Mouse (Mus musculus): ENCODE data around the gene Pxylp1. TPM values are rescaled to one million over a fixed set of nuclear protein-coding genes. Genes with fewer than 3 reads are reported as not detected.

The Pxylp1 gene
- polyA plus RNA-seq, 1 experiment, result 7.5 TPM

DNA sequence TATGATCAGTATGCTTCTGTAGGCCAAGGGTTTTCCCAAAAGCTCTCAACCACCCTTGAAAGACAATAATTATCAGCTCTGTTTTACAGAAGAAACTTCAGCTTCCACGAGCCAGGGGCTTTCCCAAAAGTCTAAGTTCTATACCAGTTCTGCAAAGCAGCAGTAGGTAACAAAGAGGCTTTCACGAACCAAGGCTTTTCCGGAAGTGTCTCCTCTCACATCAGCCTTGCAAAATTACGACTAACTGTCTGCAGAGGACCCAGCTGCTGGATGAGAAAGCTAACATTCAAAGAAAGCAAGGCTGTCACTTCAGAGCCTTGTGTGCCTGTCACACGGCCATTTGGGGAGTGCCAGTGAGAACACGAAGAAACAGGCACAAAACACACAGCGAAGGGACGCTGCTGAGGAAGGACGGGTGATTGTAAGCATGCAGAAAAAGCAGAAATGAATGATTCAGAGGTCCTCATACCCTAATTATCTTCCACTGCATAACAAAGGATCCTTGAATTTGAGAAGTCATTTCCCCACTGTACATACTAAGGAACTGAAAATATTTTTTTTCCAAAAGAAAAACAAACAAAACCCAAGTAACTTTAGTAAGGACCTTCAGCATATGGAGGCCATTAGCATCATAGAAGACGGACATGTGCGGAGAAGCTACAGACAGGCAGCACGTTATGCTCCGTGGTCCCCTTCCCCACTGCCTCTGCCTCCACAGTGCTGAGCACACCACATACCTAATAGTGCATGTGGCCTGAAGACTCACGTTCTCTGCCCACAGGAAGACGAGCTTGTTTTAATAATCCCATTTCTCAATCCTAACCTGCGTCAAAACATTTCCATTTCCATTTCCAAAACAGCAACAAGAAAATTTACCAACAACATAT lies 38.9 kb downstream of the Pxylp1 start:
- Histone ChIP-seq H3K27me3 (ENCODE audit: control insufficient read depth, insufficient read depth, insufficient read length) (no peaks in the 10 kb centered on the region), H3K79me2 (ENCODE audit: control insufficient read depth, insufficient read depth) (no peaks in the 10 kb centered on the region), H3K36me3 (ENCODE audit: control insufficient read depth, insufficient read depth) (no peaks in the 10 kb centered on the region), H3ac (ENCODE audit: control insufficient read depth, insufficient read length, low read depth) (no peak overlapping the region), H3K79me3 (ENCODE audit: low read depth) (no peaks in the 10 kb centered on the region), H3K4me3 (ENCODE audit: insufficient read depth, poor library complexity, severe bottlenecking) (no peak overlapping the region)
- TF ChIP-seq USF1 (IDR thresholded peaks at IDR 0.05; ENCODE audit: low read depth) (no peak), MAX (IDR thresholded peaks at IDR 0.05) (no peak), FOSL1 (IDR thresholded peaks at IDR 0.05; ENCODE audit: insufficient read depth, low read length, poor library complexity, severe bottlenecking) (no peak), MYOG (IDR thresholded peaks at IDR 0.05; ENCODE audit: control insufficient read depth, extremely low read depth, insufficient read length) (no peak), MYOD1 (IDR thresholded peaks at IDR 0.05; ENCODE audit: control insufficient read depth, insufficient read length, low read depth) (no peak), CTCF (IDR thresholded peaks at IDR 0.05; ENCODE audit: control insufficient read depth, insufficient read depth, insufficient read length) (no peak)

- H3K79me2 ChIP-seq (ENCODE audit: control insufficient read depth, insufficient read depth), result no peaks in the 10 kb centered on the region
- no peak for TF ChIP-seq MYOG (IDR thresholded peaks at IDR 0.05; ENCODE audit: control insufficient read depth, extremely low read depth, insufficient read length)
- TF ChIP-seq MYOD1 (IDR thresholded peaks at IDR 0.05; ENCODE audit: control insufficient read depth, insufficient read length, low read depth), result no peak
- TF ChIP-seq CEBPB (IDR thresholded peaks at IDR 0.05; ENCODE audit: low read depth), result no peak
- no peak for TF ChIP-seq FOSL1 (IDR thresholded peaks at IDR 0.05; ENCODE audit: insufficient read depth, low read length, poor library complexity, severe bottlenecking)
- no peak for TF ChIP-seq CTCF (IDR thresholded peaks at IDR 0.05; ENCODE audit: control insufficient read depth, insufficient read depth, insufficient read length)
- no peak for TF ChIP-seq MAX (IDR thresholded peaks at IDR 0.05)
- no peak for TF ChIP-seq USF1 (IDR thresholded peaks at IDR 0.05; ENCODE audit: low read depth)
- no peak overlapping the region for H3ac ChIP-seq (ENCODE audit: control insufficient read depth, insufficient read length, low read depth)
- H3K27me3 ChIP-seq (ENCODE audit: control insufficient read depth, insufficient read depth, insufficient read length), result no peaks in the 10 kb centered on the region
- no peaks in the 10 kb centered on the region for H3K79me3 ChIP-seq (ENCODE audit: low read depth)
- H3K36me3 ChIP-seq (ENCODE audit: control insufficient read depth, insufficient read depth), result no peaks in the 10 kb centered on the region
- H3K4me3 ChIP-seq (ENCODE audit: insufficient read depth, poor library complexity, severe bottlenecking), result no peak overlapping the region
Measured at GRCm38 (mm10) chr9:96851634-96852033, 40.8 kb downstream of the Pxylp1 start.

DNA sequence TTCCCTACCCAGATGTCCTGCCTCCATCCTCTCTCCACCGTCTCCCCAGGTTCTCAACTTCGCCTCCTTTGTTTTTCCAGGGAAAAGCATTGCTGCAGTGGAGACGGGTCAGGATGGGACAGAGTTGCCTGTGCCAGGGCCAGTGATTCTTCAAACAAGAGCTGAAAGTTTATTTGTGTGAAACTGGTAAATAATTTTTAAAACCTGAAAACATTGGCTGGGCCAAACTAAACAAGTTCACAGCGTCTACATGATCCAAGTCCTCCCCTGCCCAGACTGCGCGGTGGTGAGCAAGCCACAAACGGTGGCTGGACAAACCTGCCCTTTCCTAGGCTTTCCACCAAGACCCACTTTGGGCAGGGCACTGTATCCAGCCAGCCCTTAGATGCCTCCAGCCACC lies 41.4 kb downstream of the Pxylp1 start:
- Histone ChIP-seq H3K36me3 (ENCODE audit: control insufficient read depth, insufficient read depth) (no peaks in the 10 kb centered on the region), H3ac (ENCODE audit: control insufficient read depth, insufficient read length, low read depth) (no peak overlapping the region), H3K27me3 (ENCODE audit: control insufficient read depth, insufficient read depth, insufficient read length) (no peaks in the 10 kb centered on the region), H3K79me3 (ENCODE audit: low read depth) (no peaks in the 10 kb centered on the region), H3K79me2 (ENCODE audit: control insufficient read depth, insufficient read depth) (no peaks in the 10 kb centered on the region), H3K4me3 (ENCODE audit: insufficient read depth, poor library complexity, severe bottlenecking) (no peak overlapping the region)
- TF ChIP-seq USF1 (IDR thresholded peaks at IDR 0.05; ENCODE audit: low read depth), result no peak
- no peak for TF ChIP-seq CTCF (IDR thresholded peaks at IDR 0.05; ENCODE audit: control insufficient read depth, insufficient read depth, insufficient read length)
- TF ChIP-seq CEBPB (IDR thresholded peaks at IDR 0.05; ENCODE audit: low read depth), result no peak
- no peak for TF ChIP-seq FOSL1 (IDR thresholded peaks at IDR 0.05; ENCODE audit: insufficient read depth, low read length, poor library complexity, severe bottlenecking)
- TF ChIP-seq MYOG (IDR thresholded peaks at IDR 0.05; ENCODE audit: control insufficient read depth, extremely low read depth, insufficient read length), result no peak
- no peak for TF ChIP-seq MYOD1 (IDR thresholded peaks at IDR 0.05; ENCODE audit: control insufficient read depth, insufficient read length, low read depth)
- TF ChIP-seq MAX (IDR thresholded peaks at IDR 0.05), result no peak

GRCm38 (mm10) chr9:96849012-96849411 lies 43.5 kb downstream of the Pxylp1 start:
- Histone ChIP-seq H3K79me2 (ENCODE audit: control insufficient read depth, insufficient read depth) (no peaks in the 10 kb centered on the region), H3K79me3 (ENCODE audit: low read depth) (no peaks in the 10 kb centered on the region), H3K27me3 (ENCODE audit: control insufficient read depth, insufficient read depth, insufficient read length) (no peaks in the 10 kb centered on the region), H3ac (ENCODE audit: control insufficient read depth, insufficient read length, low read depth) (no peak overlapping the region), H3K36me3 (ENCODE audit: control insufficient read depth, insufficient read depth) (no peaks in the 10 kb centered on the region), H3K4me3 (ENCODE audit: insufficient read depth, poor library complexity, severe bottlenecking) (no peak overlapping the region)
- no peak for TF ChIP-seq MYOG (IDR thresholded peaks at IDR 0.05; ENCODE audit: control insufficient read depth, extremely low read depth, insufficient read length)
- no peak for TF ChIP-seq MYOD1 (IDR thresholded peaks at IDR 0.05; ENCODE audit: control insufficient read depth, insufficient read length, low read depth)
- no peak for TF ChIP-seq CTCF (IDR thresholded peaks at IDR 0.05; ENCODE audit: control insufficient read depth, insufficient read depth, insufficient read length)
- TF ChIP-seq USF1 (IDR thresholded peaks at IDR 0.05; ENCODE audit: low read depth), result no peak
- no peak for TF ChIP-seq CEBPB (IDR thresholded peaks at IDR 0.05; ENCODE audit: low read depth)
- TF ChIP-seq MAX (IDR thresholded peaks at IDR 0.05), result no peak
- no peak for TF ChIP-seq FOSL1 (IDR thresholded peaks at IDR 0.05; ENCODE audit: insufficient read depth, low read length, poor library complexity, severe bottlenecking)

GRCm38 (mm10) chr9:96846361-96846760 lies 46.1 kb downstream of the Pxylp1 start:
- Histone ChIP-seq H3K4me3 (ENCODE audit: insufficient read depth, poor library complexity, severe bottlenecking) (no peak overlapping the region), H3K79me2 (ENCODE audit: control insufficient read depth, insufficient read depth) (no peaks in the 10 kb centered on the region), H3K79me3 (ENCODE audit: low read depth) (no peaks in the 10 kb centered on the region), H3ac (ENCODE audit: control insufficient read depth, insufficient read length, low read depth) (no peak overlapping the region), H3K36me3 (ENCODE audit: control insufficient read depth, insufficient read depth) (no peaks in the 10 kb centered on the region), H3K27me3 (ENCODE audit: control insufficient read depth, insufficient read depth, insufficient read length) (no peaks in the 10 kb centered on the region)
- TF ChIP-seq MYOD1 (IDR thresholded peaks at IDR 0.05; ENCODE audit: control insufficient read depth, insufficient read length, low read depth), result no peak
- TF ChIP-seq MYOG (IDR thresholded peaks at IDR 0.05; ENCODE audit: control insufficient read depth, extremely low read depth, insufficient read length), result no peak
- no peak for TF ChIP-seq USF1 (IDR thresholded peaks at IDR 0.05; ENCODE audit: low read depth)
- no peak for TF ChIP-seq CTCF (IDR thresholded peaks at IDR 0.05; ENCODE audit: control insufficient read depth, insufficient read depth, insufficient read length)
- no peak for TF ChIP-seq CEBPB (IDR thresholded peaks at IDR 0.05; ENCODE audit: low read depth)
- TF ChIP-seq MAX (IDR thresholded peaks at IDR 0.05), result no peak
- TF ChIP-seq FOSL1 (IDR thresholded peaks at IDR 0.05; ENCODE audit: insufficient read depth, low read length, poor library complexity, severe bottlenecking), result no peak

Measured in C2C12 (cell line).